Mouse (Mus musculus) MEL (cell line): ENCODE measurements around the gene Slco3a1. TPM values are rescaled to one million over a fixed set of nuclear protein-coding genes. Genes with fewer than 3 reads are reported as not detected.

Experiments used
- DNase-seq: peaks from one replicate; pipeline ENCODE4 v3.0.0; 2011; ENCODE audit warnings: low read depth, low spot score
- H3K27ac ChIP-seq: 2 replicates; pipeline ENCODE4 v1.5.1; 2012; ENCODE audit warnings: low read depth, mild to moderate bottlenecking, control low read depth, low read length, moderate library complexity; ENCODE audit not compliant: control insufficient read depth
- H3K27me3 ChIP-seq, 2 experiments: fragments of 150-350 bp in 1 of 2; sonication (generic) in 1 of 2; 2 replicates each; pipeline ENCODE4 v1.6.1; 2012; ENCODE audit warnings: low read length in 2 of 2, mild to moderate bottlenecking in 2 of 2, improper control_type of control experiment in 1 of 2, moderate library complexity in 1 of 2; ENCODE audit not compliant: insufficient read depth in 2 of 2, control insufficient read depth in 1 of 2
- H3K36me3 ChIP-seq, 2 experiments: 2 replicates each; pipeline ENCODE4 v1.6.1; 2012 to 2014; ENCODE audit warnings: low read length in 2 of 2, improper control_type of control experiment in 1 of 2, inconsistent platforms in 1 of 2, mild to moderate bottlenecking in 1 of 2; ENCODE audit not compliant: insufficient read depth in 2 of 2, control insufficient read depth in 1 of 2
- H3K4me1 ChIP-seq, 2 experiments: fragments of 150-350 bp in 1 of 2; sonication (generic) in 1 of 2; 2 replicates each; pipeline ENCODE4 v1.6.1; 2012; ENCODE audit warnings: low read length in 2 of 2, improper control_type of control experiment in 1 of 2, mild to moderate bottlenecking in 1 of 2; ENCODE audit not compliant: insufficient read depth in 2 of 2, control insufficient read depth in 1 of 2
- H3K4me3 ChIP-seq, 2 experiments: fragments of 150-350 bp in 1 of 2; sonication (generic) in 1 of 2; 2 replicates each; pipeline ENCODE4 v1.5.1; 2012; ENCODE audit warnings: low read depth in 2 of 2, low read length in 2 of 2, mild to moderate bottlenecking in 2 of 2, moderate library complexity in 2 of 2, control low read depth in 1 of 2, improper control_type of control experiment in 1 of 2; ENCODE audit not compliant: control insufficient read depth in 1 of 2, insufficient read depth in 1 of 2
- H3K79me2 ChIP-seq: 2 replicates; pipeline ENCODE4 v1.6.1; 2012; ENCODE audit warnings: mild to moderate bottlenecking, low read length, moderate library complexity; ENCODE audit not compliant: control insufficient read depth, poor library complexity, insufficient read depth
- H3K9ac ChIP-seq: 2 replicates; pipeline ENCODE4 v1.6.1; 2012; ENCODE audit warnings: low read depth, mild to moderate bottlenecking, control low read depth, low read length, moderate library complexity; ENCODE audit not compliant: control insufficient read depth, poor library complexity, severe bottlenecking
- H3K9me3 ChIP-seq: fragments of 150-350 bp; sonication (generic); replicated peaks from 2 replicates; pipeline ENCODE4 v1.6.1; 2012; ENCODE audit warnings: mild to moderate bottlenecking, low read length, improper control_type of control experiment, moderate library complexity; ENCODE audit not compliant: insufficient read depth
- CHD1 ChIP-seq: IDR thresholded peaks from 2 replicates; pipeline ENCODE4 v1.6.1; 2012; ENCODE audit warnings: low read depth, mild to moderate bottlenecking, inconsistent platforms, low read length, improper control_type of control experiment
- CHD2 ChIP-seq: IDR thresholded peaks from 2 replicates; pipeline ENCODE4 v1.6.1; 2011; ENCODE audit warnings: low read length, improper control_type of control experiment
- CTCF ChIP-seq, 3 experiments: IDR thresholded peaks in 2 of 3; conservative IDR thresholded peaks in 1 of 3; 2 replicates each; pipeline ENCODE4 v1.5.1; 2011 to 2012; ENCODE audit warnings: low read length in 3 of 3, low read depth in 2 of 3, mild to moderate bottlenecking in 2 of 3, improper control_type of control experiment in 1 of 3, inconsistent platforms in 1 of 3, mixed read lengths in 1 of 3, moderate library complexity in 1 of 3; ENCODE audit not compliant: control insufficient read depth in 1 of 3, insufficient read depth in 1 of 3, poor library complexity in 1 of 3, severe bottlenecking in 1 of 3
- E2F4 ChIP-seq: IDR thresholded peaks from 2 replicates; pipeline ENCODE4 v1.6.1; 2011; ENCODE audit warnings: low read depth, low read length, improper control_type of control experiment, borderline replicate concordance
- ELF1 ChIP-seq: IDR thresholded peaks from 2 replicates; pipeline ENCODE4 v1.6.1; 2014; ENCODE audit warnings: low read depth, mild to moderate bottlenecking, inconsistent platforms, low read length, improper control_type of control experiment, moderate library complexity
- GABPA ChIP-seq: IDR thresholded peaks from 2 replicates; pipeline ENCODE4 v1.6.1; 2012; ENCODE audit warnings: low read depth, mild to moderate bottlenecking, inconsistent platforms, low read length, improper control_type of control experiment, moderate library complexity
- HCFC1 ChIP-seq: IDR thresholded peaks from 2 replicates; pipeline ENCODE4 v1.6.1; 2012; ENCODE audit warnings: low read depth, mild to moderate bottlenecking, inconsistent platforms, low read length, improper control_type of control experiment, moderate library complexity
- KAT2A ChIP-seq: conservative IDR thresholded peaks from 2 replicates; pipeline ENCODE4 v1.6.1; 2012; ENCODE audit warnings: low read depth, low read length, improper control_type of control experiment, inconsistent platforms
- MEF2A ChIP-seq: IDR thresholded peaks from 2 replicates; pipeline ENCODE4 v1.6.1; 2014; ENCODE audit warnings: low read depth, mild to moderate bottlenecking, inconsistent platforms, low read length, improper control_type of control experiment; ENCODE audit not compliant: poor library complexity, insufficient replicate concordance, severe bottlenecking; ENCODE audit errors: extremely low read depth
- MYB ChIP-seq: IDR thresholded peaks from 2 replicates; pipeline ENCODE4 v1.6.1; 2011; ENCODE audit warnings: mild to moderate bottlenecking, low read depth, low read length, improper control_type of control experiment
- MYC ChIP-seq: IDR thresholded peaks from 2 replicates; pipeline ENCODE4 v1.6.1; 2011; ENCODE audit warnings: low read depth, mild to moderate bottlenecking, low read length, improper control_type of control experiment, moderate library complexity
- NELFE ChIP-seq: IDR thresholded peaks from 2 replicates; pipeline ENCODE4 v1.6.1; 2011; ENCODE audit warnings: low read depth, low read length, improper control_type of control experiment
- POLR2AphosphoS5 ChIP-seq: IDR thresholded peaks from 2 replicates; pipeline ENCODE4 v1.6.1; 2012; ENCODE audit warnings: low read depth, borderline replicate concordance, mild to moderate bottlenecking, inconsistent platforms, low read length, moderate library complexity, mixed read lengths
- RAD21 ChIP-seq: IDR thresholded peaks from 2 replicates; pipeline ENCODE4 v1.6.1; 2011; ENCODE audit warnings: mild to moderate bottlenecking, low read depth, low read length, improper control_type of control experiment
- RCOR1 ChIP-seq: IDR thresholded peaks from 2 replicates; pipeline ENCODE4 v1.6.1; 2012; ENCODE audit warnings: low read depth, mild to moderate bottlenecking, inconsistent platforms, low read length, improper control_type of control experiment
- SIN3A ChIP-seq: IDR thresholded peaks from 2 replicates; pipeline ENCODE4 v1.6.1; 2012; ENCODE audit warnings: low read length, improper control_type of control experiment, inconsistent platforms
- TCF12 ChIP-seq: IDR thresholded peaks from 2 replicates; pipeline ENCODE4 v1.6.1; 2014; ENCODE audit warnings: low read depth, mild to moderate bottlenecking, inconsistent platforms, low read length, improper control_type of control experiment, moderate library complexity
- UBTF ChIP-seq: IDR thresholded peaks from 2 replicates; pipeline ENCODE4 v1.6.1; 2012; ENCODE audit warnings: low read depth, mild to moderate bottlenecking, inconsistent platforms, low read length, improper control_type of control experiment, moderate library complexity, borderline replicate concordance; ENCODE audit not compliant: insufficient read depth
- ZKSCAN1 ChIP-seq: IDR thresholded peaks from 2 replicates; pipeline ENCODE4 v1.6.1; 2012; ENCODE audit warnings: low read depth, mild to moderate bottlenecking, inconsistent platforms, low read length, improper control_type of control experiment, moderate library complexity
- polyA plus RNA-seq, 2 experiments: library from polyadenylated mRNA; stranded (reverse) in 1 of 2; unstranded in 1 of 2; fragments of >175 nt in 1 of 2; fragments of >200 nt in 1 of 2; gene quantifications; 2 replicates each; pipeline versions ENCODE4 v1.2.1 to v1.2.4; 2012; ENCODE audit warnings: low replicate concordance in 2 of 2, low read depth in 1 of 2; ENCODE audit not compliant: insufficient read length in 2 of 2, insufficient read depth in 1 of 2, missing spikeins in 1 of 2
- total RNA-seq: library from RNA; depleted of rRNA; stranded (reverse); fragments of 300-350 nt; gene quantifications from 2 replicates; pipeline ENCODE4 v1.2.3, GENCODE M21; 2012

Slco3a1 gene
- total and polyA plus RNA-seq, 3 experiments = 17.6 to 20.9 TPM; not detected in 1

GRCm38 (mm10) chr7:74461146-74461545 is 93.4 kb downstream of the Slco3a1 start:
- Histone ChIP-seq H3K79me2 (no peaks in the 10 kb centered on the region), H3K9me3 (no peaks in the 10 kb centered on the region), H3K27ac (no peak overlapping the region)
- DNase-seq = no peak
- TF ChIP-seq POLR2AphosphoS5 (no peak), TCF12 (no peak), GABPA (no peak), NELFE (no peak), MYC (no peak)
- TF ChIP-seq, all 39 proteins: peak for 0
- no peaks in the 10 kb centered on the region for H3K4me1 ChIP-seq
- no peak overlapping the region for H3K9ac ChIP-seq
- no peaks in the 10 kb centered on the region for H3K36me3 ChIP-seq
- H3K4me3 ChIP-seq = no peak overlapping the region
- H3K27me3 ChIP-seq = no peaks in the 10 kb centered on the region

GRCm38 (mm10) chr7:74459812-74460211 is 94.8 kb downstream of the Slco3a1 start:
- Histone ChIP-seq H3K27me3 (no peaks in the 10 kb centered on the region), H3K27ac (no peak overlapping the region), H3K36me3 (no peaks in the 10 kb centered on the region), H3K9me3 (no peaks in the 10 kb centered on the region), H3K79me2 (no peaks in the 10 kb centered on the region), H3K4me3 (no peak overlapping the region), H3K9ac (no peak overlapping the region), H3K4me1 (no peaks in the 10 kb centered on the region)
- no peak for DNase-seq
- TF ChIP-seq RAD21 (no peak), SIN3A (no peak), POLR2AphosphoS5 (no peak), MYB (no peak), CHD1 (no peak), RCOR1 (no peak)

DNA sequence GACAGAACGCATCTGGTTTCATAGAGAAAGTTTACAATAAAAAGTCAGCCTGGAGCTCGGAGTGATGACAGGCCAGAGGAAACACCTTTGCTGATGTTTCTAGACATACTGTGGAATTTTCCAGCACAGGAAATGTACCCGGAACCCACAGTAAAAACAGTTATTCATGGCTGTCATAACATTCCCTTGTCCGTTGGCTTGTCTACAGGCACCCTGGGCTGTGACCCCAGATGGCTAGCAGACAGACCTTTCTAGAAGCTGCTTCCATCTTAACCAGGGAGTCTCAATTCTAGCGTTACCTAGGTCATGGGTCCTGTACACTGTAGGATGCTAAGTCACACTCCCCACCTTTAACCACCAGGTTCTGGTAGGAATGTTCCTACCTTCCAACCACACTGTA is 95.3 kb downstream of the Slco3a1 start:
- Histone ChIP-seq H3K27me3 (no peaks in the 10 kb centered on the region), H3K4me1 (no peaks in the 10 kb centered on the region)
- TF ChIP-seq HCFC1 (no peak), MYC (no peak), ELF1 (no peak), ZKSCAN1 (no peak), UBTF (no peak), E2F4 (no peak), CTCF (IDR thresholded peaks at IDR 0.05 in 2 of 3, conservative IDR thresholded peaks at IDR 0.05 in 1 of 3; ENCODE audit: control insufficient read depth in 1 of 3, insufficient read depth in 1 of 3, low read depth in 2 of 3, low read length in 3 of 3, poor library complexity in 1 of 3, severe bottlenecking in 1 of 3) (no peak), MEF2A (no peak), KAT2A (no peak), GABPA (no peak), CHD2 (no peak)
- TF ChIP-seq, all 39 proteins: peak for 0
- H3K79me2 ChIP-seq = no peaks in the 10 kb centered on the region
- no peaks in the 10 kb centered on the region for H3K9me3 ChIP-seq
- no peaks in the 10 kb centered on the region for H3K36me3 ChIP-seq
- H3K27ac ChIP-seq = no peak overlapping the region
- no peak overlapping the region for H3K4me3 ChIP-seq
- no peak for DNase-seq
- H3K9ac ChIP-seq = no peak overlapping the region
